Mouse (Mus musculus): ENCODE measurements around the gene Dapk3. TPM values are rescaled to one million over a fixed set of nuclear protein-coding genes. Genes with fewer than 3 reads are reported as not detected.
A peak's percentile ranks its signal among the peaks of the same experiment; 100 is the strongest.
"Not testable (repeated sequence)": the region's sequence is repeated elsewhere in the genome, so short reads cannot be mapped to it uniquely, and the experiment has no call there.

Gene Dapk3
- total RNA-seq, 4 experiments from 2014 or later, result 67.7 to 88.0 (median 81.8) TPM

GRCm38 (mm10) chr10:81201807-81202758 is 19.3 kb downstream of the Dapk3 start, which contains the start of gene Nmrk2:
Nmrk2 (minus strand) TSS chr10:81202051.
- DNase-seq, result no peak

- no peak for DNase-seq
Measured at GRCm38 (mm10) chr10:81202978-81203720, 20.3 kb downstream of the Dapk3 start.

DNA sequence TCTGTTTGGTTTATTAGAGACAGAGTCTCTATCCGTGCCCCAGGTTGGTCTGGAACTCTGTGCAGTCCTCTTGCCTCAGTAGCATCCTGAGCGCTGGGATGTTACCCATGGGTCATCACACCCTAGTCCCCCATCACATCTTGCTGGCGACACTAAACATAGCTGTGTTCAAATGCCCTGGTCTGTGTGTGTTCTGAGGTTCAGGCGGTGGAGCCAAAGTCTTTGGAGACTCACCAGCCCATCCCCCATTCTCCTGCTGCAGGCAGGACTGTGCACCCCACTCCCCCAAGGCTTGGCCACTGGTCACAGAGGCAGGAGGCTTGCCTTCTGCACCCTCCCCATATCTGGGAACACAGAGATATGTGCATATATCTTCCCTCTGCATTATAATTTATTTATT is 21.3 kb downstream of the Dapk3 start:
- DNase-seq, result no peak

DNA sequence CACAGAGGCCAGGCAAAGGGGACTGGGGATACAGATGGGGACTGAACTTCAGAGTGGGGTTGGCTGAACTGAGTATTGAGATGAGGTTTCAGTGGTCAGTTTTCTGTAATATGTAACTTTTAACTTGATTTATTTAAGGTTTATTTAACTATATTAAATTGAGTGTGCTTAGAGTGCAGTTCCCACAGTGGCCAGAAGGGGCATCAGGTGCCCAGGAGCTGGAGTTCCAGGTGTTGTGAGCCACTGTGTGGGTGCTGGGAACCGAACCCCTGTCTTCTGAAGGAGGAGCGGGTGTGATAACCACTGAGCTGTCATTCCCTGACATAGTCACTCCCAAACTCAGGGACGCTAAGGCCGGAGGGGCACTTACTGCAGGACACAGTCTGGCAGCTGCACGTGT is 27.3 kb downstream of the Dapk3 start:
- DNase-seq, result no peak

- DNase-seq, result no peak
Measured at GRCm38 (mm10) chr10:81216260-81216659, 33.5 kb downstream of the Dapk3 start.

DNA sequence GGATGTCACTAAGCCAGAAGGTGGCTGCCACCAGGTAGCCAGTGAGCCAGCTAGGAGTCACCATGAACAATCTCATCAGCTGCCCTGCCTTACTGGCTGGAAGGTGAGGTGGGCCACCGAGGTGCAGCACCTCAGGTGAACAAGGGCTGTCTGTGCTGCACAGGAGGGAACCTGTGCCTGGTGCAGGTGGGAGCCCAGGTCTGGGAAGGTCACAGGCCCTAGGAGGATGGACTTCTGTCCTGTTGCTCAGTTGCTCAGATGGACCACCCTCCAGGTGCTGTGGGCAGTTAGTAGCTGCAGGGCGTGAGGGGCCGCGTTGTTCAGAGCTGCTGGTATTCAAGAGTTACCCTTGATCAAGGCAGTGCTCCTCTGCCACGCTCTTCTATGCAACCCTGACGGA is 34.0 kb downstream of the Dapk3 start:
- no peak for DNase-seq

DNA sequence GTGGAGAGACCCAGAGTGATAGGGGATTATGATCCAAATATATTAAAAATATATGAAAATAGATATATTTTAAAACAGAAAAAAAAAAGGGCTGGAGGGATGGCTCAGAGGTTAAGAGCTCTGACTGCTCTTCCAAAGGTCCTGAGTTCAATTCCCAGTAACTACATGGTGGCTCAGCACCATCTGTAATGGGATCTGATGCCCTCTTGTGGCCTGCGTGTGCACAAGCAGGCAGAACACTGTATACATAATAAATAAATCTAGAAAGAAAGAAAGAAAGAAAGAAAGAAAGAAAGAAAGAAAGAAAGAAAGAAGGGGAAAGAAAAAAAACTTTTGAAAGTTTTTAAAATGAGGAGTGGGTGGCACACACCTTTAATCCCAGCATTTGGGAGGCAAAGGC is 34.5 kb downstream of the Dapk3 start:
- not testable (repeated sequence) for DNase-seq

DNA sequence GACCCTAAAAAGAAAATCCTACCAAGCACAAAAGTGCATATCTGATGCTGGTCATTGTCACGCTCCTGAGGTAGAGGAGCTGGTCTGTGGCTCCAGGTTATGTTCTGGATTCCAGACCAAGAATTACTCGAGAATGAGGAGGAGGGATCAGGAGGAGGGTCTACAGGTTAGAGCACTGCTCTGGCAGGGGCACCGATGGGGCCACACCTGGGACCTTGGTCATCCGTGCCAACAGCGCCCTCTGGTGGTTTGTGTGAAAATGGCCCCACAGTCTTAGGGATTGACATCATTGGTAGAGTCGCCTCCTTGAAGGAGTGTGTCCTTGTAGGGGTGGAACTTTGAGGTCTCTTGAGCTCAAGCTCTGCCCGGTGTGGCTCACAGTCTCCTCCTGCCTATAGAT is 35.2 kb downstream of the Dapk3 start:
- DNase-seq, result no peak

DNA sequence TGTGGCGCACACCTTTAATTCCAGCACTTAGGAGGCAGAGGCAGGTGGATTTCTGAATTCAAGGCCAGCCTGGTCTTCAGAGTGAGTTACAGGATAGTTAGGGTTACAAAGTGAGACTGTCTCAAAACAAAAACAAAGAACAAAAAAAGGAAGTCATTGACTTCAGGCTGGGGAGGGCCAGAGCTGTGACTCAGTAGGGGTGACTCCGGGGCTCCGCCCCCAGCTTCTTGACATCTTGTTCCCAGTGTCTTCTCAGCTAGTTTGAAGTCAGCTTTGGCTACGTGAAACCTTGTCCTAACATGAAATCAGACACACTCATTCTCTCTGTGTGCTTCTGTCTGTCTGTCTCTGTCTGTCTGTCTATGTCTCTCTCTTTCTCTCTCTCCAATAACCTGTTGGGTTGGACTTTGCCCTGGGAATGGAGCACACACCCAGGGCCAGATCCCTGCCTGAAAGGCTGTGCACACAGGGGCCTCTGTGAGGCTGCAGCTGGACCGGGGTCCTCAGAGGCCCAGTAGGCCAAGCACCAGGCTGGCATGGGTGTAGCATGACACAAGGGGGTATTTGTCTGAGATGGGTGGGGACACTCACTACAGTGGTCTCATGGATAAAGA is 38.7 kb downstream of the Dapk3 start:
- no peak for DNase-seq

DNA sequence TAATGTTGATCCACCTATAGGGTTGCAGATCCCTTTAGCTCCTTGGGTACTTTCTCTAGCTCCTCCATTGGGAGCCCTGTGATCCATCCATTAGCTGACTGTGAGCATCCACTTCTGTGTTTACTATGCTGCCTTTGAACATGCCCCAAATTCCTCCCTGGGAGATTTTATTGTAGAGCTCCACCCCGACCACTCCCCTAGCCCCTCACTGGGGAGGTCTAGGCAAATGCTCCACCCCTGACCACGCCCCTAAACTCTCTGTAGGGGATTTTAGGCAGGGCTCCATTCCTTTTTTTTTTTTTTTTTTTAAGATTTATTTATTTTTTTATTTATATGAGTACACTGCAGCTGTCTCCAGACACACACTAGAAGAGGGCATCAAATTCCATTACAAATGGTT is 40.9 kb downstream of the Dapk3 start:
- not testable (repeated sequence) for DNase-seq

DNA sequence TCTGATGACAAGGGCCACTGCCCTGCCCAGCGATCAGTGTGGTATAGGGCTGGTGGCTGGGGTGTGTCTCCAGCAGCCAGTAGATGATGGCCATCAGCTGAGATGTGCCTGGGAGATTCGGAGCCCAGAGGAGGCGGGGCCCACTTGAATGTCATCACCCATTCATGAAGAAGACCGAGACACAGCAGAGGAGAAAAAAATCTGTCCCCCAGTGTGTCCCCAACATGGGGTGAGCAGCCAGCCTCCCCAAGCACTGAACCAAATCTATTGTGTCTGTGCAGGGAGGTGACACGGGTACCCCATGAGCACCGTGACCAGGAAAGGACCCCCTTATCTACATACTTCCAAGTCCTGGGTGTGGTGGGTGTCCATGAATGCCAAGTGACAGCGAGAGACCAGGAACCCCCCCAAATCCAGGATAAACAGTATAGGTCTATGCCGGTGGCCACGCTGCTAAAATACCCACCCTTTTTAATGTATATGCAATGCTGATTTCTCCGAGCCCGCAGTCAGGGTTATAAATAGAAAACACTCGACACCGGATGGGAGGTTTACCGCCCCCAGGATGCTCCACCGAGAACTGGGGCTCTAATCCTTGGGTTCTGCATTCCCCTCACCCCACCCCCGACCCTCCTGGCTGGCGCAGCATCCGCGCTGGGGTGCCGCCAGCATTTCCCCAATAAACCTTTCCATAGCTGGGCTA is 47.1 kb downstream of the Dapk3 start:
- DNase-seq, result no peak

GRCm38 (mm10) chr10:81230438-81231332 is 47.9 kb downstream of the Dapk3 start, which contains the start of gene Atcay:
Atcay (minus strand) TSS chr10:81230833.
- no peak for DNase-seq

- DNase-seq, result no peak
Measured at GRCm38 (mm10) chr10:81231436-81231835, 48.6 kb downstream of the Dapk3 start.

DNA sequence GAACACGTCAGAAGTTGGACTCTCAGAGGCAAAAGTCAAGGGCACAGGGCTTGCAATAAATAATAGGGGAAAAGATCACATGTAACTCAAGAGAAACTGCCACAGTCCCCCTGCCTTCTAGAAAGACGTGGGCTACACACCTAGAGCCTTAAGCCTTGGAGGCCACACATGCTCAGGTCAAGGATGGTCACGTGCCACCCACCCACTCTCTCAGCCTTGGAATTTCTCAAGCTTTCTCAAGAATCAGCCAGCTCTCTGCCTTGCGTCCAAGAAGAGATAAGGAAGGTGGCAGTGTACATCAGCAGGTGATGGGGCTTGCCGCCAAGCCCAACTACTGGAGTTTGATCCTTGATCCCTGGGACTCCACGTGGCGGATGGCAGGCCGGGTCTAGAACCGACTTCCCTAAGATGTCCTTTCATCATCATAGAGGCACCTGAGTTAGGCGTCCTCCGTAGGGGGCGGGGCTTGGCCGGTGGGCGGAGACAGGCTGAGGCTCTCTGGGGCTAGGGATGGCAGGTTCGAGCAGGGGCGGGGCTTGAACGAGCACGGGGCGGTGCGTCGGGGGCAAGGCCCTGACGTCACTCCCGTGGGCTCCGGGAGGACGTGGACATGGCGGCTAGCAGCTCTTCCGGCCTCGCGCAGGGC is 49.9 kb downstream of the Dapk3 start, which contains the start of gene Zfr2:
TSS of gene Zfr2 (plus strand) at position 576 of the 646 bp plus-strand sequence.
- peak; percentile 91 for DNase-seq

- no peak for DNase-seq
Measured at GRCm38 (mm10) chr10:81233226-81233585, 50.4 kb downstream of the Dapk3 start.

DNA sequence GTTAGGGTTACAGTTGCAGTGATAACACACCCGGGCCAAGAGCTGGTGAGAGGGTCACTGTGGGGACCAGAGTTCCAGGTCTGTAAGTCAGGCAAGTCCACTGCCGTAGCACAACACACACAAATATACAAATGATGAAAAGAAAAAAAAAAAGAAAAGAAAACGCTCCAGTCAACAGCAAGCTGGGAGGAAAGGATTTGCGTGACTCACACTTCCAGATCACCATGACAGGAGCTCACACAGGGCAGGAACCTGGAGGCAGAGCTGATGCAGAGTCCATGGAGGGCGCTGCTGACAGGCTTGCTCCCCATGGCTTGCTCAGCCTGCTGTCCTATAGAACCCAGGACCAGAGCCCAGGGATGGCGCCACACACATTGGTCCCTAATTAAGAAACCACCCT is 51.4 kb downstream of the Dapk3 start:
- DNase-seq, result no peak

- DNase-seq, result no peak
Measured at GRCm38 (mm10) chr10:81236471-81237268, 53.9 kb downstream of the Dapk3 start.

- no peak for DNase-seq
Measured at GRCm38 (mm10) chr10:81238618-81239017, 55.8 kb downstream of the Dapk3 start.

DNA sequence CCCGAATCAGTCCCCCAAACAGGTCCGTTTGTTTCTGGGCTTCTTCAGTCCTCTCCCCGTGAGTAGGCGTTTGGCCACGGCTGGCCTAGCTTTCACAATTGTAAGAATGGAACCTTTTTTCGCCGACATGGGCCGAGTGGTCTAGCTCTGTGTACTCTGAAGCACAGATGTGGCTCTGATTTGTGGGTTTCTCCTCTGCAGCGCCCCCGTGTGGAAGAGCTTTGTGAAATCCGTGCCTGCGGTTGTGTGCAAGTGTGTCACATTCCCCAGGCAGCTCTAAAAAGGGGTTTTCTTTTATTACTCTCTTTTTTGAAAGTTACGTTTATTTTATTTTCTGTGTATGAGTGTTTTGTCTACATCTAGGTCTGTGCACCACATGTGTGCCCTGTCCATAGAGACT is 58.1 kb downstream of the Dapk3 start:
- peak; percentile 20 for DNase-seq

- no peak for DNase-seq
Measured at GRCm38 (mm10) chr10:81242021-81242420, 59.2 kb downstream of the Dapk3 start.

All from adrenal gland, adult 8-10 months (tissue).